Mouse (Mus musculus): ENCODE measurements around the gene Cnep1r1.

GRCm38 (mm10) chr8:88093367-88093766 is 25.2 kb upstream of the Cnep1r1 start:
- no peak for TF ChIP-seq CTCF (IDR thresholded peaks at IDR 0.05; ENCODE audit: borderline replicate concordance, insufficient read depth, low read length)
- no peak for TF ChIP-seq POLR2A (IDR thresholded peaks at IDR 0.05; ENCODE audit: low read depth, low read length)

All from embryonic fibroblast, embryonic 13.5 days (primary cell).